Mouse (Mus musculus) neural tube, embryonic 11.5 days (tissue): Measurements from ENCODE around the gene Neurod2. TPM values are rescaled to one million over a fixed set of nuclear protein-coding genes. Genes with fewer than 3 reads are reported as not detected.
A peak's percentile ranks its signal among the peaks of the same experiment; 100 is the strongest.

Experiments
- ATAC-seq: fragments of 200-750 bp; cut with Nextera tagmentation; 2 replicates; pipeline ENCODE4 v1.8.0; 2017; ENCODE audit warnings: moderate number of reproducible peaks, mild to moderate bottlenecking, moderate TSS enrichment, moderate library complexity; ENCODE audit not compliant: insufficient read depth, low FRiP score, low TSS enrichment
- DNase-seq: peaks from one replicate; pipeline ENCODE4 v3.0.0-alpha.2; 2015; ENCODE audit warnings: low spot score
- H3K27ac ChIP-seq: fragments of 300-500 bp; sonication (generic); 2 replicates; pipeline ENCODE4 v1.5.1; 2014; ENCODE audit warnings: low read depth, mild to moderate bottlenecking, low read length
- H3K27me3 ChIP-seq: fragments of 300-500 bp; sonication (generic); 2 replicates; pipeline ENCODE4 v1.6.1; 2014; ENCODE audit warnings: mild to moderate bottlenecking, low read length, mixed read lengths; ENCODE audit not compliant: control insufficient read depth, insufficient read depth
- H3K36me3 ChIP-seq: fragments of 300-500 bp; sonication (generic); 2 replicates; pipeline ENCODE4 v1.6.1; 2014; ENCODE audit warnings: mild to moderate bottlenecking, low read length, moderate library complexity, mixed read lengths; ENCODE audit not compliant: control insufficient read depth, insufficient read depth
- H3K4me1 ChIP-seq: fragments of 300-500 bp; sonication (generic); 2 replicates; pipeline ENCODE4 v1.6.1; 2014; ENCODE audit warnings: low read length, mixed read lengths; ENCODE audit not compliant: control insufficient read depth, insufficient read depth
- H3K4me2 ChIP-seq: fragments of 300-500 bp; sonication (generic); 2 replicates; pipeline ENCODE4 v1.6.1; 2014; ENCODE audit warnings: low read depth, mild to moderate bottlenecking, moderate library complexity
- H3K4me3 ChIP-seq: fragments of 300-500 bp; sonication (generic); 2 replicates; pipeline ENCODE4 v1.5.1; 2014; ENCODE audit warnings: low read depth, low read length
- H3K9ac ChIP-seq: fragments of 300-500 bp; sonication (generic); 2 replicates; pipeline ENCODE4 v1.6.1; 2014; ENCODE audit warnings: mild to moderate bottlenecking, low read length
- H3K9me3 ChIP-seq: fragments of 300-500 bp; sonication (generic); 2 replicates; pipeline ENCODE4 v1.6.1; 2016; ENCODE audit warnings: low read length; ENCODE audit not compliant: control insufficient read depth
- WGBS: fragments of 180-500 bp; shearing (Covaris S2); extraction: QIAGEN DNeasy Blood & Tissue Kit; methylation state at CpG from one replicate; pipeline ENCODE4 v1.1.7; 2014; 5-methylcytosine and 5-hydroxymethylcytosine counted together
- polyA plus RNA-seq: library from polyadenylated mRNA; unstranded; fragments of >200 nt; fragmentation: Nextera tagmentation; extraction: Ambion mirVana; gene quantifications from 2 replicates; pipeline ENCODE4 v1.2.1, GENCODE M21; 2014

The Neurod2 gene
- polyA plus RNA-seq, 1 experiment from 2014 or later = 1.2 TPM

GRCm38 (mm10) chr11:98296277-98296676, 33.2 kb downstream of the Neurod2 start:
- Histone ChIP-seq H3K4me1 (peaks cover 19% of the 10 kb centered on the region), H3K27ac (no peak overlapping the region), H3K27me3 (peaks cover 25% of the 10 kb centered on the region), H3K4me3 (no peak overlapping the region), H3K9me3 (no peaks in the 10 kb centered on the region), H3K9ac (no peak overlapping the region), H3K4me2 (no peak overlapping the region), H3K36me3 (no peaks in the 10 kb centered on the region)
- WGBS = 5% methylated on average over 5 of the region's 5 CpGs
- ATAC-seq (0 out of 2 replicates have a peak, but pooled peaks have one; percentile 7), DNase-seq (peak; percentile 71)

- H3K9me3 ChIP-seq = no peaks in the 10 kb centered on the region
- peaks cover 25% of the 10 kb centered on the region for H3K27me3 ChIP-seq
- ATAC-seq = no peak
- H3K4me1 ChIP-seq = peaks cover 19% of the 10 kb centered on the region
- no peak for DNase-seq
- 6% methylated on average over 9 of the region's 9 CpGs for WGBS
- no peak overlapping the region for H3K27ac ChIP-seq
- peak overlapping the region; percentile 95 for H3K4me2 ChIP-seq
- no peaks in the 10 kb centered on the region for H3K36me3 ChIP-seq
- H3K4me3 ChIP-seq = peak overlapping the region; percentile 58
- peak overlapping the region; percentile 68 for H3K9ac ChIP-seq
These were observed 34.3 kb downstream of the Neurod2 start for GRCm38 (mm10) chr11:98295013-98295585.

- Histone ChIP-seq H3K4me2 (peak overlapping the region; percentile 95), H3K27me3 (peaks cover 25% of the 10 kb centered on the region), H3K9me3 (no peaks in the 10 kb centered on the region), H3K27ac (no peak overlapping the region), H3K4me3 (peak overlapping the region; percentile 58), H3K4me1 (peaks cover 19% of the 10 kb centered on the region), H3K9ac (peak overlapping the region; percentile 68), H3K36me3 (no peaks in the 10 kb centered on the region)
- ATAC-seq (peak; percentile 83; the same call in 1 of the 2 replicates), DNase-seq (peak; percentile 84)
- 2% methylated on average over 58 of the region's 58 CpGs for WGBS
These were observed 35.0 kb downstream of the Neurod2 start for GRCm38 (mm10) chr11:98294188-98295012.

- peaks cover 21% of the 10 kb centered on the region for H3K27me3 ChIP-seq
- ATAC-seq = no peak
These were observed 36.4 kb downstream of the Neurod2 start for GRCm38 (mm10) chr11:98293070-98293469.

GRCm38 (mm10) chr11:98290906-98291305, 38.5 kb downstream of the Neurod2 start:
- no peak overlapping the region for H3K27ac ChIP-seq
- 0 out of 2 replicates have a peak, but pooled peaks cover 2% of the 10 kb centered on the region for H3K4me1 ChIP-seq
- 61% methylated on average over 2 of the region's 2 CpGs for WGBS
- H3K9ac ChIP-seq = no peak overlapping the region
- no peak for DNase-seq
- H3K36me3 ChIP-seq = no peaks in the 10 kb centered on the region
- ATAC-seq = no peak
- H3K4me3 ChIP-seq = no peak overlapping the region
- H3K9me3 ChIP-seq = no peaks in the 10 kb centered on the region
- H3K4me2 ChIP-seq = no peak overlapping the region
- H3K27me3 ChIP-seq = peaks cover 8% of the 10 kb centered on the region; the same call in 1 of the 2 replicates

More at GRCm38 (mm10) chr11:98293070-98293469, 36.4 kb downstream of the Neurod2 start:
- 37% methylated on average over 2 of the region's 2 CpGs for WGBS
- H3K4me2 ChIP-seq = no peak overlapping the region
- no peaks in the 10 kb centered on the region for H3K9me3 ChIP-seq
- no peak for DNase-seq
- H3K4me3 ChIP-seq = no peak overlapping the region
- peaks cover 12% of the 10 kb centered on the region for H3K4me1 ChIP-seq
- H3K36me3 ChIP-seq = no peaks in the 10 kb centered on the region
- no peak overlapping the region for H3K9ac ChIP-seq
- no peak overlapping the region for H3K27ac ChIP-seq

GRCm38 (mm10) chr11:98289873-98290272, 39.6 kb downstream of the Neurod2 start:
- DNase-seq = no peak
- no peak overlapping the region for H3K4me2 ChIP-seq
- 0 out of 2 replicates have a peak, but pooled peaks cover 2% of the 10 kb centered on the region for H3K4me1 ChIP-seq
- H3K27ac ChIP-seq = no peak overlapping the region
- no peak overlapping the region for H3K4me3 ChIP-seq
- no peak overlapping the region for H3K9ac ChIP-seq
- ATAC-seq = no peak
- no peaks in the 10 kb centered on the region for H3K36me3 ChIP-seq
- no peaks in the 10 kb centered on the region for H3K9me3 ChIP-seq
- no peaks in the 10 kb centered on the region for H3K27me3 ChIP-seq
- 50% methylated on average over 13 of the region's 13 CpGs for WGBS

GRCm38 (mm10) chr11:98287961-98288360, 41.5 kb downstream of the Neurod2 start:
- Histone ChIP-seq H3K4me1 (no peaks in the 10 kb centered on the region), H3K9me3 (no peaks in the 10 kb centered on the region), H3K9ac (no peak overlapping the region), H3K27me3 (no peaks in the 10 kb centered on the region), H3K4me3 (no peak overlapping the region), H3K4me2 (no peak overlapping the region), H3K36me3 (no peaks in the 10 kb centered on the region), H3K27ac (no peak overlapping the region)
- WGBS = 59% methylated on average over 7 of the region's 7 CpGs
- ATAC-seq = no peak
- DNase-seq = no peak

GRCm38 (mm10) chr11:98287531-98287930, 41.9 kb downstream of the Neurod2 start:
- Histone ChIP-seq H3K9ac (no peak overlapping the region), H3K27me3 (no peaks in the 10 kb centered on the region), H3K4me1 (no peaks in the 10 kb centered on the region), H3K36me3 (no peaks in the 10 kb centered on the region), H3K27ac (no peak overlapping the region), H3K4me2 (no peak overlapping the region), H3K4me3 (no peak overlapping the region), H3K9me3 (no peaks in the 10 kb centered on the region)
- WGBS = 59% methylated on average over 5 of the region's 5 CpGs
- DNase-seq (no peak), ATAC-seq (no peak)
